Mouse (Mus musculus) lung, postnatal 0 days (tissue): Measurements from ENCODE around the gene Mcrip2. TPM values are rescaled to one million over a fixed set of nuclear protein-coding genes. Genes with fewer than 3 reads are reported as not detected.

ENCODE experiments used
- ATAC-seq: fragments of 200-750 bp; cut with Nextera tagmentation; 2 replicates; pipeline ENCODE4 v1.8.0; 2017; ENCODE audit warnings: moderate library complexity
- DNase-seq: peaks from one replicate; pipeline ENCODE4 v3.0.0-alpha.2; 2016; ENCODE audit warnings: low spot score
- H3K27ac ChIP-seq: fragments of 300-500 bp; sonication (generic); 2 replicates; pipeline ENCODE4 v1.5.1; 2014; ENCODE audit warnings: antibody characterized with exemption, mild to moderate bottlenecking, low read length, mixed read lengths
- H3K27me3 ChIP-seq: fragments of 300-500 bp; sonication (generic); replicated peaks from 2 replicates; pipeline ENCODE4 v1.6.1; 2014; ENCODE audit warnings: low read length, mixed read lengths; ENCODE audit not compliant: insufficient read depth
- H3K36me3 ChIP-seq: fragments of 300-500 bp; sonication (generic); 2 replicates; pipeline ENCODE4 v1.6.1; 2014; ENCODE audit warnings: low read length, mixed read lengths; ENCODE audit not compliant: insufficient read depth
- H3K4me1 ChIP-seq: fragments of 300-500 bp; sonication (generic); 2 replicates; pipeline ENCODE4 v1.6.1; 2014; ENCODE audit warnings: antibody characterized with exemption, low read depth, low read length, mixed read lengths; ENCODE audit not compliant: insufficient read depth
- H3K4me2 ChIP-seq: fragments of 300-500 bp; sonication (generic); replicated peaks from 2 replicates; pipeline ENCODE4 v1.6.1; 2014; ENCODE audit warnings: low read depth, mild to moderate bottlenecking, low read length, moderate library complexity, mixed read lengths
- H3K4me3 ChIP-seq: fragments of 300-500 bp; sonication (generic); 2 replicates; pipeline ENCODE4 v1.5.1; 2014; ENCODE audit warnings: low read depth, low read length
- H3K9ac ChIP-seq: fragments of 300-500 bp; sonication (generic); replicated peaks from 2 replicates; pipeline ENCODE4 v1.6.1; 2014; ENCODE audit warnings: low read depth, mild to moderate bottlenecking
- H3K9me3 ChIP-seq: fragments of 300-500 bp; sonication (generic); 2 replicates; pipeline ENCODE4 v1.6.1; 2016; ENCODE audit warnings: low read length, mixed read lengths
- CTCF ChIP-seq: IDR thresholded peaks from 2 replicates; pipeline ENCODE4 v1.5.1; 2016; ENCODE audit warnings: antibody characterized with exemption, mild to moderate bottlenecking
- EP300 ChIP-seq: IDR thresholded peaks from 2 replicates; pipeline ENCODE4 v1.6.1; 2016; ENCODE audit warnings: antibody characterized with exemption, mild to moderate bottlenecking, control low read depth
- WGBS: fragments of 180-500 bp; shearing (Covaris S2); extraction: QIAGEN DNeasy Blood & Tissue Kit; methylation state at CpG from one replicate; pipeline ENCODE4 v1.1.7; 2014; 5-methylcytosine and 5-hydroxymethylcytosine counted together
- polyA plus RNA-seq: library from polyadenylated mRNA; unstranded; fragments of >200 nt; fragmentation: Nextera tagmentation; extraction: Ambion mirVana; gene quantifications from 2 replicates; pipeline ENCODE4 v1.2.1, GENCODE M21; 2015

The Mcrip2 gene
- polyA plus RNA-seq, 1 experiment from 2014 or later, result 19.5 TPM

DNA sequence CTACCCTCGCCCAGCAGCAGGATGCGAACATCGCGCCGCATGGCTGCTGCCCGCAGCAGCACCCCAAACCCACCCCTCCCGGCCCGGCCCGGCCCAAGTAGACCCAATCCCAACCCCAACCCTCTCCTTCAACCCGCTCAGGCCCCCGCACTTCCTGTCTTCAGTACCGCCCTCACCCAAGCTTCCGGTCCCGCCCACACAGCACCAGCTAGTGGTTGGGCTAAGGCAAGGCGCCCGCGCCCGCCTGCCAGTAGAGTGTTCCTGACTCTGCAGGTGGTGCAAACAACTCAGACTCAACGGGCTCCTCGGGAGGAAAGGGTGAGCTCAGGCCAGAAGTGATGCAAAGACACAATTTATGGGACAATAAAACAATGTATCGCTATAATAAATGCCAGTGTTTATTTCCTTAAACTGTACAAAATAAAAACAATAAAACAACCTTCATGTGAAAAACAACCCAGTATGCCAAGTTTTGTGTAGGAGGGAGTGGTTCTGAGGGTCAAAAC, 24.1 kb downstream of the Mcrip2 start, which contains the start of gene Rhot2:
TSS of gene Rhot2 (minus strand) at position 456 of the 506 bp plus-strand sequence.
- DNase-seq, result peak; percentile 98
- Histone ChIP-seq H3K4me3 (peak within 1 kb of the TSS; percentile 77), H3K27ac (peak within 1 kb of the TSS; percentile 81), H3K4me2 (peak within 1 kb of the TSS; percentile 89), H3K4me1 (0 out of 2 replicates have a peak, but pooled peaks cover 4% of the 10 kb centered on the region), H3K27me3 (no peaks in the 10 kb centered on the region), H3K9ac (peak within 1 kb of the TSS; percentile 63), H3K36me3 (peaks cover 13% of the 10 kb centered on the region; the same call in 1 of the 2 replicates), H3K9me3 (no peaks in the 10 kb centered on the region)
- 3% methylated on average over 18 of the region's 21 CpGs for WGBS
- peak; percentile 99 for ATAC-seq
- TF ChIP-seq EP300, result no peak
- peak; percentile 81 for TF ChIP-seq CTCF

DNA sequence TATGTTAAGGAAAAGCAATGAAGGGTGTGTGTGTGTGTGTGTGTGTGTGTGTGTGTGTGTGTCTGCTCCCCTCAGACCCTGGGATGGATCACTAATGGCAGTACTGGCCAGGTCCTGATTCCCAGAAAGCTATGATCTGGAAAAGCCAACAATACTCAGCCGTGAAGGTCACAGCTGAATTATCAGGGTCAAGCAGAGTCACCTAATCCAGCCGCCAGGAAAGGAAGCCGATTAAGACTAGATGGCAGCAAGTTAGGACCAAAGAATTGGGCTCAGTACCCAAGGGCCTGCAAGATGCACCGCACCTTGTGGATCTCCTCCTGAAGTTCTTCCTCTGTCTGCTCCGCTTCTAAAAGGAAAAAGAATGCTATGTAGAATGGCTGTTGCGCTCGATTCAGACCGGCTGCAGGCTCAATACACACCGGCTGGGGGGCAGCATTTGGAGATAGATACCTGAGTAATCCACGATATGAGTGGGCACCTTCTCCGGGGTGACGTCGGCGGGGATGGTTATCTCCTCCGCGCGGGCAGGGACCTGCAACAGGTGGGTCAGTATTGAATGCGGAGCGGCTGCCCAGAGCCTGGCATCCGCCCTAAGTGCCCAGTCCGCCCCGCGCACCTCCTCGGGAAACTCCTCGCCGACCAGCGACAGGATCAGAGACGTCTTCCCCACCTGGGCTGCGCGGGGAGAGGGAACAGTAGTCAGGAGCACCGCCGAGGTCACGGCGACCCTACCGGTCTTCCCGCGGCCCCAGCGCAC, 24.7 kb downstream of the Mcrip2 start:
- ATAC-seq, result peak; percentile 42
- H3K27ac ChIP-seq, result peak overlapping the region; percentile 81
- peaks cover 13% of the 10 kb centered on the region; the same call in 1 of the 2 replicates for H3K36me3 ChIP-seq

GRCm38 (mm10) chr17:25843122-25843521, 25.4 kb downstream of the Mcrip2 start:
- Histone ChIP-seq H3K27ac (no peak overlapping the region), H3K36me3 (peaks cover 13% of the 10 kb centered on the region; the same call in 1 of the 2 replicates)
- WGBS, result 81% methylated on average over 4 of the region's 4 CpGs

More for the DNA sequence above, 24.7 kb downstream of the Mcrip2 start:
- 0 out of 2 replicates have a peak, but pooled peaks cover 4% of the 10 kb centered on the region for H3K4me1 ChIP-seq
- 2% methylated on average over 33 of the region's 38 CpGs for WGBS
- peak overlapping the region; percentile 63 for H3K9ac ChIP-seq
- H3K27me3 ChIP-seq, result no peaks in the 10 kb centered on the region
- no peaks in the 10 kb centered on the region for H3K9me3 ChIP-seq
- peak overlapping the region; percentile 89 for H3K4me2 ChIP-seq
- H3K4me3 ChIP-seq, result peak overlapping the region; percentile 77
- DNase-seq, result no peak
- TF ChIP-seq EP300 (no peak), CTCF (no peak)

DNA sequence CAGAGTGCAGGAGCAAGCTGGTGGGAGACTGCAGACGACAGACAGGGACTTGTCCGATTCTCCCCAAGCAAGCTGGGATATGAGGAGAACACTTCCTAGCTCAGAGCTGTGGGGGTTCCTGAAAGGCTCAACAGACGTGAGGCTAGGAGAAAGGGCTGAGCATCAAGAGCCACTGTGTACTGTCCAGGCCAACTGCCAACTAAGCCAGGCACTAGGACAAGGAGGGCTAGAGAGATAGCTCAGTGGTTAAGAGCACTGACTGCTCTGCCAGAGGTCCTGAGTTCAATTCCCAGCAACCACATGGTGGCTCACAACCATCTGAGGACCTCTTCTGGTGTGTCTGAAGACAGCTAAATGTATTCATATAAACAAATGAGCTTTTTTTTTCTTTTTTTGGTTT, 26.1 kb downstream of the Mcrip2 start:
- ATAC-seq (no peak), DNase-seq (no peak)
- peaks cover 13% of the 10 kb centered on the region; the same call in 1 of the 2 replicates for H3K36me3 ChIP-seq
- WGBS, result 76% methylated on average over 3 of the region's 3 CpGs
- no peaks in the 10 kb centered on the region for H3K9me3 ChIP-seq
- 0 out of 2 replicates have a peak, but pooled peaks cover 4% of the 10 kb centered on the region for H3K4me1 ChIP-seq
- H3K27me3 ChIP-seq, result no peaks in the 10 kb centered on the region
- H3K9ac ChIP-seq, result no peak overlapping the region
- H3K4me2 ChIP-seq, result no peak overlapping the region
- H3K27ac ChIP-seq, result no peak overlapping the region
- TF ChIP-seq EP300 (no peak), CTCF (no peak)
- no peak overlapping the region for H3K4me3 ChIP-seq

More at GRCm38 (mm10) chr17:25843122-25843521, 25.4 kb downstream of the Mcrip2 start:
- ATAC-seq (no peak), DNase-seq (no peak)
- Histone ChIP-seq H3K4me3 (no peak overlapping the region), H3K9me3 (no peaks in the 10 kb centered on the region), H3K4me1 (0 out of 2 replicates have a peak, but pooled peaks cover 4% of the 10 kb centered on the region), H3K9ac (no peak overlapping the region; the same call in 1 of the 2 replicates), H3K4me2 (peak overlapping the region; percentile 89), H3K27me3 (no peaks in the 10 kb centered on the region)
- TF ChIP-seq CTCF (no peak), EP300 (no peak)

DNA sequence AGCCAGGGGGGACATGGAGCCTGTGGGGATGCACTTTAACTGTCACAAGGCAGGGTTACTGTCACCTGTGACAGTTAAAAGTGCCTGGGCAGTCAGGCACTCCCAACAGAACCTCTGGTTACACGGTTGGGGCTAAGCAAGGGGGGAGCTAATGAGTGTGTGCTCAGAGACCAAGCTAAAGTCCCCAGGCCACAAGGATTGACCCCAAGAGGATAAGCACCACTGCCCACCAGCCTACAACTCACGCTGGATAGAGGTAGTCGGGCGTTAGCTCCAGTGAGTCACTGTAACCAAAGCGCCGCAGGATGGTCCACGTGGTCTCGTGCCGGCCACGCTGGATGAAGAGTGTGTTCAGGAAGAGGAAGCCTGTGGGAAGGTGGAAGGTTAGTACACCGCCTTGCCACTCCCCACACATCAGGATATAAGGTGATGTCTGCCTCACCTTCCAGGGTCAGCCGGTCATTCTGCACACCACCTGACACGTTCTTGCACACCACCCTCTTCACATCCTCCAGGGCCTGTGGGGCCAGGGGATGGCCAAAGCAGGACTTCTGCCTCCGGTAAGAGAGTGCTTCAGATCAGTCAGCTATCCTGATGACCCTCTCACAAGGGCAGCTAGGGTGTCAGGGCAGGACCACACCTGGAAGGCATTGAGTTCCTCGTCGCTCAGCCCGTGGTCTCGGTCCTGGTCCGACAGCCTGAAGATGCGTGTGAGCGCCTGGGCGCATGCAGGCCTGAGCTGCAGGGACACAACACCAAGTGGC, 27.3 kb downstream of the Mcrip2 start, which contains the start of gene Gm20683:
TSS of gene Gm20683 (minus strand) at position 647 of the 764 bp plus-strand sequence.
- Histone ChIP-seq H3K27me3 (no peaks in the 10 kb centered on the region), H3K36me3 (peaks cover 13% of the 10 kb centered on the region; the same call in 1 of the 2 replicates), H3K9me3 (no peaks in the 10 kb centered on the region), H3K27ac (no peak within 1 kb of the TSS), H3K4me1 (peaks cover 14% of the 10 kb centered on the region; the same call in 1 of the 2 replicates), H3K9ac (no peak within 1 kb of the TSS), H3K4me2 (no peak within 1 kb of the TSS), H3K4me3 (no peak within 1 kb of the TSS)
- DNase-seq, result no peak
- TF ChIP-seq CTCF (no peak), EP300 (no peak)
- ATAC-seq, result no peak
- 93% methylated on average over 18 of the region's 22 CpGs for WGBS

- Histone ChIP-seq H3K9ac (no peak overlapping the region), H3K36me3 (peaks cover 13% of the 10 kb centered on the region; the same call in 1 of the 2 replicates), H3K4me2 (no peak overlapping the region), H3K9me3 (no peaks in the 10 kb centered on the region), H3K27me3 (no peaks in the 10 kb centered on the region), H3K4me1 (peaks cover 14% of the 10 kb centered on the region; the same call in 1 of the 2 replicates), H3K4me3 (no peak overlapping the region), H3K27ac (no peak overlapping the region)
- no peak for DNase-seq
- no peak for TF ChIP-seq CTCF
- TF ChIP-seq EP300, result no peak
- ATAC-seq, result no peak
- 95% methylated on average over 6 of the region's 6 CpGs for WGBS
Observed at GRCm38 (mm10) chr17:25840519-25840918, 28.0 kb downstream of the Mcrip2 start.
